Mouse (Mus musculus) kidney, embryonic 16.5 days (tissue): ENCODE data around the gene Szt2. TPM values are rescaled to one million over a fixed set of nuclear protein-coding genes. Genes with fewer than 3 reads are reported as not detected.

Experiments
- ATAC-seq: fragments of 200-750 bp; cut with Nextera tagmentation; 2 replicates; pipeline ENCODE4 v1.8.0; 2017; ENCODE audit warnings: moderate TSS enrichment; ENCODE audit not compliant: low FRiP score, low TSS enrichment
- H3K27ac ChIP-seq: fragments of 300-500 bp; sonication (generic); 2 replicates; pipeline ENCODE4 v1.5.1; 2014; ENCODE audit warnings: low read length
- H3K27me3 ChIP-seq: fragments of 300-500 bp; sonication (generic); 2 replicates; pipeline ENCODE4 v1.6.1; 2014; ENCODE audit warnings: low read length, control low read depth, mixed read lengths; ENCODE audit not compliant: insufficient read depth
- H3K36me3 ChIP-seq: fragments of 300-500 bp; sonication (generic); 2 replicates; pipeline ENCODE4 v1.6.1; 2014; ENCODE audit warnings: low read length, control low read depth, mixed read lengths; ENCODE audit not compliant: insufficient read depth
- H3K4me1 ChIP-seq: fragments of 300-500 bp; sonication (generic); 2 replicates; pipeline ENCODE4 v1.6.1; 2014; ENCODE audit warnings: low read length, control low read depth, mixed read lengths; ENCODE audit not compliant: insufficient read depth
- H3K4me2 ChIP-seq: fragments of 300-500 bp; sonication (generic); replicated peaks from 2 replicates; pipeline ENCODE4 v1.6.1; 2014; ENCODE audit warnings: low read depth, low read length
- H3K4me3 ChIP-seq: fragments of 300-500 bp; sonication (generic); 2 replicates; pipeline ENCODE4 v1.5.1; 2014; ENCODE audit warnings: mild to moderate bottlenecking, low read length
- H3K9ac ChIP-seq: fragments of 300-500 bp; sonication (generic); replicated peaks from 2 replicates; pipeline ENCODE4 v1.6.1; 2014; ENCODE audit warnings: low read length
- H3K9me3 ChIP-seq: fragments of 300-500 bp; sonication (generic); 2 replicates; pipeline ENCODE4 v1.6.1; 2016; ENCODE audit warnings: low read length, control low read depth
- WGBS: fragments of 180-500 bp; shearing (Covaris S2); extraction: QIAGEN DNeasy Blood & Tissue Kit; methylation state at CpG from one replicate; pipeline ENCODE4 v1.1.7; 2014; 5-methylcytosine and 5-hydroxymethylcytosine counted together
- polyA plus RNA-seq: library from polyadenylated mRNA; unstranded; fragments of >200 nt; fragmentation: Nextera tagmentation; extraction: Ambion mirVana; gene quantifications from 2 replicates; pipeline ENCODE4 v1.2.1, GENCODE M21; 2015

Szt2 gene
- polyA plus RNA-seq, 1 experiment from 2014 or later: 8.1 TPM

GRCm38 (mm10) chr4:118429215-118429895 lies 20.3 kb upstream of the Szt2 start:
- H3K36me3 ChIP-seq: peaks cover 34% of the 10 kb centered on the region
- WGBS: 44% methylated on average over 7 of the region's 7 CpGs
- H3K9ac ChIP-seq: peak overlapping the region; percentile 85

GRCm38 (mm10) chr4:118428531-118429214 lies 19.6 kb upstream of the Szt2 start:
- Histone ChIP-seq H3K27ac (peak overlapping the region; percentile 83), H3K4me2 (peak overlapping the region; percentile 79), H3K4me1 (peaks cover 31% of the 10 kb centered on the region), H3K27me3 (no peaks in the 10 kb centered on the region), H3K9ac (peak overlapping the region; percentile 85), H3K36me3 (peaks cover 31% of the 10 kb centered on the region), H3K4me3 (peak overlapping the region; percentile 77), H3K9me3 (no peaks in the 10 kb centered on the region)
- ATAC-seq: peak; percentile 43
- 31% methylated on average over 15 of the region's 15 CpGs for WGBS

More at GRCm38 (mm10) chr4:118429215-118429895, 20.3 kb upstream of the Szt2 start:
- H3K9me3 ChIP-seq: no peaks in the 10 kb centered on the region
- peaks cover 35% of the 10 kb centered on the region for H3K4me1 ChIP-seq
- peak overlapping the region; percentile 83 for H3K27ac ChIP-seq
- no peaks in the 10 kb centered on the region for H3K27me3 ChIP-seq
- ATAC-seq: no peak
- peak overlapping the region; percentile 79 for H3K4me2 ChIP-seq
- peak overlapping the region; percentile 77 for H3K4me3 ChIP-seq

- ATAC-seq: peak; percentile 98
- Histone ChIP-seq H3K4me2 (peak within 1 kb of the TSS; percentile 79), H3K9me3 (no peaks in the 10 kb centered on the region), H3K36me3 (peaks cover 24% of the 10 kb centered on the region), H3K27ac (peak within 1 kb of the TSS; percentile 87), H3K9ac (peak within 1 kb of the TSS; percentile 85), H3K4me3 (peak within 1 kb of the TSS; percentile 77), H3K27me3 (no peaks in the 10 kb centered on the region), H3K4me1 (peaks cover 29% of the 10 kb centered on the region)
- WGBS: 0% methylated on average over 28 of the region's 31 CpGs
These were observed 18.8 kb upstream of the Szt2 start, which contains the start of gene Elovl1 for GRCm38 (mm10) chr4:118427768-118428451. Gene Elovl1 (plus strand): TSS chr4:118428093.

DNA sequence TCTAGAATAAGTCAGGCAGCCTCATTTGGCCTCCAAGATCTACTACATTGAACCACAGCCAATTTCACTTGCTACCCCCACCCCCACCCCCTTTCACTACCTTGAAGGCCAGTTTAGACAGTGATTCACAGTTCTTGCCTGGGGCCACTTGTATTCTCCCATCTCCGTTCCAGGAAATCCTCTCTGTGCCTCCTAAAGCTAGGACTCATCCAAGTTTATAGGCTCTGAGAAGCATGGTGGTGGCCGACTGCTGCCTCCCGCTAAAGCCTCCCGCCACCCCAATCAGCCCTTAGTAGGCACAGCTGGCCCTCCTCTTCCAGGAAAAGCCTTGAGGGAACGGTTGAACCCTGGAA lies 18.3 kb upstream of the Szt2 start:
- peak overlapping the region; percentile 87 for H3K27ac ChIP-seq

GRCm38 (mm10) chr4:118425374-118425773 lies 16.3 kb upstream of the Szt2 start:
- no peak for ATAC-seq

More for the DNA sequence above, 18.3 kb upstream of the Szt2 start:
- no peaks in the 10 kb centered on the region for H3K9me3 ChIP-seq
- H3K36me3 ChIP-seq: peaks cover 18% of the 10 kb centered on the region
- peaks cover 28% of the 10 kb centered on the region for H3K4me1 ChIP-seq
- H3K27me3 ChIP-seq: no peaks in the 10 kb centered on the region
- 1% methylated on average over 5 of the region's 5 CpGs for WGBS
- peak overlapping the region; percentile 77 for H3K4me3 ChIP-seq
- H3K9ac ChIP-seq: peak overlapping the region; percentile 85
- ATAC-seq: no peak; the same call in 1 of the 2 replicates
- H3K4me2 ChIP-seq: peak overlapping the region; percentile 79

DNA sequence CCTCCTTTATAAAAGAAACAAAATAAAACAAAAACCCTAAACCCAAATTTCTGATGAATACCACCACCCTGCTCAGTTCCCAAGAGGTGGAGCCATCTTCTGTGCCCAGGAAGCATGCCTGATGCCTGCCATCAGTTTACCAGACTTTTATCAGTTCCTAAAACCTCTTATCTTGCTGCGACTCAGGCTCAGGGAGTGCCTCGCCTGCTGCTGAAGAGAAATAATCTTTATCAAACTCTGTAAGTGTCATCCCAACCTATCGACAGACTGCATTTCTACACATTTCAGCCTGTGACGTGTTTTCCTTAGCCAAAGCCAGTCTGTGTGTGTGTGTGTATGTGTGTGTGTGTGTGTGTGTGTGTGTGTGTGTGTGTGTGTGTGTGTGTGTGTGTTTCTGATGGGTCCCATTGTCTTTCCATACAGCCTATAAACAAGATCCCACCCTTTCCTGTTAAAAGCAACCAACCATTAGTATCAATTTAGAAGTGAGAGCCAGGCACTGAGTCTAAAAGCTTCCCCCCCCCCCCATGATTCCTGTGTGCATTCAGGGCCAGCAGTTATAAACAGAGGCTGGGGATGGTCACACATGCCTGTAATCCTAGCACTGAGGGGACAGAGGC lies 15.6 kb upstream of the Szt2 start:
- H3K9ac ChIP-seq: no peak overlapping the region
- H3K9me3 ChIP-seq: no peaks in the 10 kb centered on the region
- H3K4me3 ChIP-seq: no peak overlapping the region
- H3K4me1 ChIP-seq: peaks cover 22% of the 10 kb centered on the region
- H3K36me3 ChIP-seq: peaks cover 7% of the 10 kb centered on the region; the same call in 1 of the 2 replicates
- WGBS: 84% methylated on average over 4 of the region's 4 CpGs
- no peak overlapping the region for H3K27ac ChIP-seq
- H3K27me3 ChIP-seq: no peaks in the 10 kb centered on the region
- no peak overlapping the region for H3K4me2 ChIP-seq
- no peak for ATAC-seq

More at GRCm38 (mm10) chr4:118425374-118425773, 16.3 kb upstream of the Szt2 start:
- Histone ChIP-seq H3K9me3 (no peaks in the 10 kb centered on the region), H3K9ac (no peak overlapping the region), H3K4me2 (no peak overlapping the region), H3K4me3 (no peak overlapping the region), H3K36me3 (peaks cover 7% of the 10 kb centered on the region; the same call in 1 of the 2 replicates), H3K27me3 (no peaks in the 10 kb centered on the region), H3K27ac (no peak overlapping the region), H3K4me1 (peaks cover 28% of the 10 kb centered on the region)
- 97% methylated on average over 1 of the region's 1 CpGs for WGBS

DNA sequence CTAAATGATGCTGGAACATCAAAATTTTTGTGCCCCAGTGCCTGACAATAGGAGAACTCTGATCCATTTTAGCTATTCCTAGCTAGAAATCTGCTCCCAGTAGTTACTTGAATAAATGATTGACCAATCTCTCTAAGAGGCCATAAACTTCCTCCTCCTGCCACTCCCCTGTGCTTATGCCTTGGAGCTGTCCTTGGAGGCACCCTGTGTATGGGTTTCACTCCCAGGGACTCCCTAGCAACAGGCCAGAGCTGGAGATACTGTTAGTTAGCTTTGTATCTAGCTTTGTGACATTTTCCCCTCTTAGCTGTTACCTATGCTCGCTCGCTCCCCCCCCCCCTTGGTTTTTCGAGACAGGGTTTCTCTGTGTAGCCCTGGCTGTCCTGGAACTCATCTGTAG lies 12.3 kb upstream of the Szt2 start:
- 94% methylated on average over 3 of the region's 3 CpGs for WGBS
- Histone ChIP-seq H3K9me3 (no peaks in the 10 kb centered on the region), H3K27ac (no peak overlapping the region), H3K4me2 (no peak overlapping the region), H3K9ac (no peak overlapping the region), H3K27me3 (no peaks in the 10 kb centered on the region), H3K4me1 (0 out of 2 replicates have a peak, but pooled peaks cover 3% of the 10 kb centered on the region), H3K4me3 (no peak overlapping the region), H3K36me3 (peaks cover 11% of the 10 kb centered on the region)
- 0 out of 2 replicates have a peak, but pooled peaks have one; percentile 67 for ATAC-seq

GRCm38 (mm10) chr4:118417112-118417797 lies 8.2 kb upstream of the Szt2 start:
- H3K9ac ChIP-seq: no peak overlapping the region
- peaks cover 48% of the 10 kb centered on the region for H3K36me3 ChIP-seq
- 89% methylated on average over 13 of the region's 13 CpGs for WGBS
- H3K4me3 ChIP-seq: no peak overlapping the region
- no peak overlapping the region for H3K4me2 ChIP-seq
- H3K27me3 ChIP-seq: no peaks in the 10 kb centered on the region
- 0 out of 2 replicates have a peak, but pooled peaks cover 3% of the 10 kb centered on the region for H3K4me1 ChIP-seq
- no peaks in the 10 kb centered on the region for H3K9me3 ChIP-seq
- no peak overlapping the region for H3K27ac ChIP-seq
- ATAC-seq: no peak

GRCm38 (mm10) chr4:118416329-118416728 lies 7.3 kb upstream of the Szt2 start:
- Histone ChIP-seq H3K4me1 (0 out of 2 replicates have a peak, but pooled peaks cover 3% of the 10 kb centered on the region), H3K9ac (no peak overlapping the region), H3K9me3 (no peaks in the 10 kb centered on the region), H3K27ac (no peak overlapping the region), H3K36me3 (peaks cover 56% of the 10 kb centered on the region), H3K4me3 (no peak overlapping the region), H3K27me3 (no peaks in the 10 kb centered on the region), H3K4me2 (no peak overlapping the region)
- no peak for ATAC-seq
- WGBS: 94% methylated on average over 5 of the region's 5 CpGs
